Comparison of ENCODE assay signal across 8 mouse cellular contexts in genomic region chr11:98742397-98743291, GRCm38 (mm10). TPM values are rescaled to one million over a fixed set of nuclear protein-coding genes. Genes with fewer than 3 reads are reported as not detected.
DNase-seq lines count a peak whose midpoint lies in the region; ATAC-seq lines count a peak whose summit lies in the region.

No protein-coding gene starts in this region.

- H3K36me3 ChIP-seq in erythroblast, embryonic 14.5 days (ENCODE audit: control insufficient read depth): peaks cover 12% of the 10 kb centered on the region
- no peaks in the 10 kb centered on the region for H3K36me3 ChIP-seq in hindbrain, embryonic 12.5 days
- H3K36me3 ChIP-seq in neural tube, embryonic 14.5 days (ENCODE audit: control insufficient read depth, insufficient read depth, low read length): no peaks in the 10 kb centered on the region

- ATAC-seq in hindbrain, embryonic 12.5 days (ENCODE audit: low FRiP score): peak; percentile 10; the same call in 1 of the 2 replicates
- peak; percentile 26; the same call in 1 of the 2 replicates for ATAC-seq in neural tube, embryonic 14.5 days (ENCODE audit: low read depth)

- DNase-seq in left cerebral cortex, postnatal 36 days (ENCODE audit: low spot score in 2 of 2): peak; percentile 63 to 67
- DNase-seq in left cerebral cortex, postnatal 14 days (ENCODE audit: low spot score in 2 of 2): no peak
- peak; percentile 62 for DNase-seq in adrenal gland, postnatal 10 days
- DNase-seq in liver: peak; percentile 59
- no peak for DNase-seq in ovary, adult 18-20 months (ENCODE audit: low spot score)

- peaks cover 95% of the 10 kb centered on the region for H3K4me1 ChIP-seq in erythroblast, embryonic 14.5 days (ENCODE audit: control insufficient read depth)
- H3K4me1 ChIP-seq in hindbrain, embryonic 12.5 days: peaks cover 85% of the 10 kb centered on the region
- peaks cover 61% of the 10 kb centered on the region for H3K4me1 ChIP-seq in neural tube, embryonic 14.5 days (ENCODE audit: control insufficient read depth, insufficient read depth, low read length)

- H3K9ac ChIP-seq in hindbrain, embryonic 12.5 days: peak overlapping the region; percentile 94
- peak overlapping the region; percentile 98 for H3K9ac ChIP-seq in neural tube, embryonic 14.5 days (replicated peaks; ENCODE audit: low read depth, low read length)

- peak overlapping the region; percentile 88 for H3K4me2 ChIP-seq in hindbrain, embryonic 12.5 days (replicated peaks)
- H3K4me2 ChIP-seq in neural tube, embryonic 14.5 days (ENCODE audit: low read depth, low read length): peak overlapping the region; percentile 70

- no peaks in the 10 kb centered on the region for H3K9me3 ChIP-seq in erythroblast, embryonic 14.5 days (ENCODE audit: control insufficient read depth, low read length)
- no peaks in the 10 kb centered on the region for H3K9me3 ChIP-seq in hindbrain, embryonic 12.5 days (replicated peaks)
- no peaks in the 10 kb centered on the region for H3K9me3 ChIP-seq in neural tube, embryonic 14.5 days (ENCODE audit: control insufficient read depth, low read length)

- peak overlapping the region; percentile 84 for H3K4me3 ChIP-seq in erythroblast, embryonic 14.5 days (replicated peaks)
- peak overlapping the region; percentile 83 for H3K4me3 ChIP-seq in hindbrain, embryonic 12.5 days
- H3K4me3 ChIP-seq in neural tube, embryonic 14.5 days (ENCODE audit: low read depth, low read length): peak overlapping the region; percentile 87

- 3% methylated on average over 13 of the region's 21 CpGs for WGBS in hindbrain, embryonic 12.5 days
- 2% methylated on average over 19 of the region's 21 CpGs for WGBS in neural tube, embryonic 14.5 days

- no peaks in the 10 kb centered on the region for H3K27me3 ChIP-seq in erythroblast, embryonic 14.5 days (ENCODE audit: control insufficient read depth)
- no peaks in the 10 kb centered on the region for H3K27me3 ChIP-seq in hindbrain, embryonic 12.5 days
- no peaks in the 10 kb centered on the region for H3K27me3 ChIP-seq in neural tube, embryonic 14.5 days (ENCODE audit: control insufficient read depth, insufficient read depth, low read length)

- peak overlapping the region; percentile 99 for H3K27ac ChIP-seq in hindbrain, embryonic 12.5 days
- peak overlapping the region; percentile 97 for H3K27ac ChIP-seq in neural tube, embryonic 14.5 days (ENCODE audit: low read depth, low read length)

- intact Hi-C loops in left cerebral cortex, postnatal 36 days (cut with DNase I): no loop called here
- intact Hi-C loops in left cerebral cortex, postnatal 14 days (cut with DNase I): no loop called here

RNA-seq across cellular contexts. Expression of gene Thra, which starts 2.2 kb away (rescaled TPM):
- 100 to 1,000 TPM; 718 to 779 TPM for total RNA-seq in left cerebral cortex, postnatal 36 days (2021)
- 1,000 to 10,000 TPM in 1 of 2 experiments, 100 to 1,000 TPM in 1; 962 to 1,004 TPM for total RNA-seq in left cerebral cortex, postnatal 14 days (2021)
- total RNA-seq in adrenal gland, postnatal 10 days (2021): 100 to 1,000 TPM; 135 to 184 TPM
- 3.2 TPM in 2 replicates for polyA plus RNA-seq in erythroblast, embryonic 14.5 days (2012)
- polyA plus RNA-seq in hindbrain, embryonic 12.5 days (2016; fragmentation: Nextera tagmentation; extraction: Ambion mirVana): 67.2 and 68.4 TPM in 2 replicates
- 148 and 186 TPM in 2 replicates for polyA plus RNA-seq in neural tube, embryonic 14.5 days (2014; fragmentation: Nextera tagmentation; extraction: Ambion mirVana)

RNA-seq across cellular contexts. Expression of gene Med24, which starts 13.4 kb away (rescaled TPM):
- 100 to 1,000 TPM; 123 to 133 TPM for total RNA-seq in left cerebral cortex, postnatal 36 days (2021)
- total RNA-seq in left cerebral cortex, postnatal 14 days (2021): 100 to 1,000 TPM in 1 of 2 experiments, 10 to 100 TPM in 1; 96.3 to 114 TPM
- 10 to 100 TPM; 40.4 to 58.0 TPM for total RNA-seq in adrenal gland, postnatal 10 days (2021)
- 13.2 and 14.4 TPM in 2 replicates for polyA plus RNA-seq in erythroblast, embryonic 14.5 days (2012)
- 85.0 and 86.9 TPM in 2 replicates for polyA plus RNA-seq in hindbrain, embryonic 12.5 days (2016; fragmentation: Nextera tagmentation; extraction: Ambion mirVana)
- 52.3 and 59.4 TPM in 2 replicates for polyA plus RNA-seq in neural tube, embryonic 14.5 days (2014; fragmentation: Nextera tagmentation; extraction: Ambion mirVana)

RNA-seq across cellular contexts. Expression of gene Nr1d1, which starts 32.5 kb away (rescaled TPM):
- 100 to 1,000 TPM; 117 to 141 TPM for total RNA-seq in left cerebral cortex, postnatal 36 days (2021)
- total RNA-seq in left cerebral cortex, postnatal 14 days (2021): 10 to 100 TPM; 82.0 to 85.4 TPM
- 10 to 100 TPM; 15.1 to 59.6 TPM for total RNA-seq in adrenal gland, postnatal 10 days (2021)
- 0.22 and 0.29 TPM in 2 replicates for polyA plus RNA-seq in erythroblast, embryonic 14.5 days (2012)
- 1.2 and 1.3 TPM in 2 replicates for polyA plus RNA-seq in hindbrain, embryonic 12.5 days (2016; fragmentation: Nextera tagmentation; extraction: Ambion mirVana)
- 3.8 and 3.9 TPM in 2 replicates for polyA plus RNA-seq in neural tube, embryonic 14.5 days (2014; fragmentation: Nextera tagmentation; extraction: Ambion mirVana)

RNA-seq across cellular contexts. Expression of gene Csf3, which starts 41.6 kb away (rescaled TPM):
- total RNA-seq in left cerebral cortex, postnatal 36 days (2021): not detected
- total RNA-seq in left cerebral cortex, postnatal 14 days (2021): not detected
- total RNA-seq in adrenal gland, postnatal 10 days (2021): not detected
- not detected in 2 replicates for polyA plus RNA-seq in erythroblast, embryonic 14.5 days (2012)
- not detected in 2 replicates for polyA plus RNA-seq in hindbrain, embryonic 12.5 days (2016; fragmentation: Nextera tagmentation; extraction: Ambion mirVana)
- not detected in 2 replicates for polyA plus RNA-seq in neural tube, embryonic 14.5 days (2014; fragmentation: Nextera tagmentation; extraction: Ambion mirVana)

RNA-seq across cellular contexts. Expression of gene Msl1, which starts 52.7 kb away (rescaled TPM):
- total RNA-seq in left cerebral cortex, postnatal 36 days (2021): 100 to 1,000 TPM; 169 to 193 TPM
- 100 to 1,000 TPM; 168 to 170 TPM for total RNA-seq in left cerebral cortex, postnatal 14 days (2021)
- total RNA-seq in adrenal gland, postnatal 10 days (2021): 10 to 100 TPM; 79.4 to 88.6 TPM
- polyA plus RNA-seq in erythroblast, embryonic 14.5 days (2012): 2.7 TPM in 2 replicates
- polyA plus RNA-seq in hindbrain, embryonic 12.5 days (2016; fragmentation: Nextera tagmentation; extraction: Ambion mirVana): 38.8 and 40.4 TPM in 2 replicates
- 24.2 and 26.9 TPM in 2 replicates for polyA plus RNA-seq in neural tube, embryonic 14.5 days (2014; fragmentation: Nextera tagmentation; extraction: Ambion mirVana)

Comparison
In these comparisons a context has a peak if more than half of its experiments do, and no peak if none do; other contexts are left out.
1. DNase-seq: peak in left cerebral cortex, postnatal 36 days (2 of 2), adrenal gland, postnatal 10 days (single experiment) and liver (single experiment); none in left cerebral cortex, postnatal 14 days (0 of 2) and ovary, adult 18-20 months (single experiment).
2. Peak in every context shown above with its lines, with median percentiles within 50 percentile points of each other: H3K4me3 ChIP-seq.